Mouse (Mus musculus): ENCODE data around the gene Cpa5.

DNA sequence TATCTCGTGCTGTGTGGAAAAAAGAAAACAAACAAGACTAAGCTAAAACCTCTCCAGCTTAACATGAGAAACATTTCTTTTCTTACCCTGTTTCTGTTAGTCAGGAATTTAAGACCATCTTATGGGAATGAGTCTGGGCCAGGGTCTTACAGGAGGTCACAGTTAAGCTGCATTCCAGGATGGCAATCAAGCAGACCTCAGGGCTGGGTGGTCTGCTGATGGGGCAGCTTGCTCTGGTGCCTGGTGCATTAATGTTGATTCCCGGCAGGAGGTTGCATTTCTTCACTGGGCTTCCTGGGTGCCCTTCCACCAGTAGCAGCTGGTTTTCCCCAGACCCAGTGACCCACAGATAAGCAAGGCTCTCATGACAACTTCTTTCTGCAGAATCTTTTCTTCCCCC lies 21.0 kb upstream of the Cpa5 start:
- no peak for TF ChIP-seq GATA1 (IDR thresholded peaks at IDR 0.05; ENCODE audit: borderline replicate concordance, low read length)
- no peak for TF ChIP-seq FLI1 (IDR thresholded peaks at IDR 0.05; ENCODE audit: low read length)
